Mouse (Mus musculus): ENCODE results near the gene Cd79b.

GRCm38 (mm10) chr11:106354181-106354580 lies 39.6 kb upstream of the Cd79b start:
- TF ChIP-seq CTCF (IDR thresholded peaks at IDR 0.05; ENCODE audit: control insufficient read depth, insufficient read depth, low read length) (no peak), POLR2A (IDR thresholded peaks at IDR 0.05; ENCODE audit: borderline replicate concordance, control insufficient read depth, low read depth, low read length) (no peak)
